Mouse (Mus musculus): ENCODE measurements around the gene Anks1b. TPM values are rescaled to one million over a fixed set of nuclear protein-coding genes. Genes with fewer than 3 reads are reported as not detected.

Gene Anks1b
- polyA plus RNA-seq, 1 experiment, result 1.9 TPM

GRCm38 (mm10) chr10:90889566-90889965 is 1016.3 kb downstream of the Anks1b start:
- H3K4me3 ChIP-seq (ENCODE audit: control insufficient read depth, low read depth, low read length), result no peak overlapping the region
- no peaks in the 10 kb centered on the region for H3K27me3 ChIP-seq (ENCODE audit: control insufficient read depth, insufficient read depth, low read length)
- no peak for TF ChIP-seq CTCF (IDR thresholded peaks at IDR 0.05; ENCODE audit: control insufficient read depth, insufficient read depth, insufficient replicate concordance, low read depth, low read length)
- no peak for TF ChIP-seq POLR2A (IDR thresholded peaks at IDR 0.05; ENCODE audit: control insufficient read depth, low read depth, low read length)
- no peak overlapping the region for H3K27ac ChIP-seq (ENCODE audit: control insufficient read depth, insufficient read depth, low read depth, low read length)
- H3K36me3 ChIP-seq (ENCODE audit: control insufficient read depth, insufficient read depth, low read length), result no peaks in the 10 kb centered on the region
- H3K4me1 ChIP-seq (ENCODE audit: control insufficient read depth, insufficient read depth, low read length), result no peaks in the 10 kb centered on the region

- Histone ChIP-seq H3K4me1 (ENCODE audit: control insufficient read depth, insufficient read depth, low read length) (no peaks in the 10 kb centered on the region), H3K27ac (ENCODE audit: control insufficient read depth, insufficient read depth, low read depth, low read length) (no peak overlapping the region), H3K36me3 (ENCODE audit: control insufficient read depth, insufficient read depth, low read length) (no peaks in the 10 kb centered on the region), H3K27me3 (ENCODE audit: control insufficient read depth, insufficient read depth, low read length) (no peaks in the 10 kb centered on the region), H3K4me3 (ENCODE audit: control insufficient read depth, low read depth, low read length) (no peak overlapping the region)
- TF ChIP-seq CTCF (IDR thresholded peaks at IDR 0.05; ENCODE audit: control insufficient read depth, insufficient read depth, insufficient replicate concordance, low read depth, low read length), result no peak
- TF ChIP-seq POLR2A (IDR thresholded peaks at IDR 0.05; ENCODE audit: control insufficient read depth, low read depth, low read length), result no peak
Measured at GRCm38 (mm10) chr10:90892728-90893127, 1019.4 kb downstream of the Anks1b start.

- Histone ChIP-seq H3K27me3 (ENCODE audit: control insufficient read depth, insufficient read depth, low read length) (no peaks in the 10 kb centered on the region), H3K27ac (ENCODE audit: control insufficient read depth, insufficient read depth, low read depth, low read length) (no peak overlapping the region), H3K36me3 (ENCODE audit: control insufficient read depth, insufficient read depth, low read length) (no peaks in the 10 kb centered on the region), H3K4me3 (ENCODE audit: control insufficient read depth, low read depth, low read length) (no peak overlapping the region), H3K4me1 (ENCODE audit: control insufficient read depth, insufficient read depth, low read length) (no peaks in the 10 kb centered on the region)
- no peak for TF ChIP-seq CTCF (IDR thresholded peaks at IDR 0.05; ENCODE audit: control insufficient read depth, insufficient read depth, insufficient replicate concordance, low read depth, low read length)
Measured at GRCm38 (mm10) chr10:90897894-90898293, 1024.6 kb downstream of the Anks1b start.

- H3K27me3 ChIP-seq (ENCODE audit: control insufficient read depth, insufficient read depth, low read length), result no peaks in the 10 kb centered on the region
- no peak overlapping the region for H3K4me3 ChIP-seq (ENCODE audit: control insufficient read depth, low read depth, low read length)
- H3K4me1 ChIP-seq (ENCODE audit: control insufficient read depth, insufficient read depth, low read length), result no peaks in the 10 kb centered on the region
- no peak overlapping the region for H3K27ac ChIP-seq (ENCODE audit: control insufficient read depth, insufficient read depth, low read depth, low read length)
- TF ChIP-seq CTCF (IDR thresholded peaks at IDR 0.05; ENCODE audit: control insufficient read depth, insufficient read depth, insufficient replicate concordance, low read depth, low read length) (no peak), POLR2A (IDR thresholded peaks at IDR 0.05; ENCODE audit: control insufficient read depth, low read depth, low read length) (no peak)
- H3K36me3 ChIP-seq (ENCODE audit: control insufficient read depth, insufficient read depth, low read length), result no peaks in the 10 kb centered on the region
Measured at GRCm38 (mm10) chr10:90904185-90904584, 1030.9 kb downstream of the Anks1b start.

GRCm38 (mm10) chr10:90907381-90907780 is 1034.1 kb downstream of the Anks1b start:
- no peak for TF ChIP-seq CTCF (IDR thresholded peaks at IDR 0.05; ENCODE audit: control insufficient read depth, insufficient read depth, insufficient replicate concordance, low read depth, low read length)
- TF ChIP-seq POLR2A (IDR thresholded peaks at IDR 0.05; ENCODE audit: control insufficient read depth, low read depth, low read length), result no peak
- H3K36me3 ChIP-seq (ENCODE audit: control insufficient read depth, insufficient read depth, low read length), result no peaks in the 10 kb centered on the region
- no peaks in the 10 kb centered on the region for H3K27me3 ChIP-seq (ENCODE audit: control insufficient read depth, insufficient read depth, low read length)
- H3K27ac ChIP-seq (ENCODE audit: control insufficient read depth, insufficient read depth, low read depth, low read length), result no peak overlapping the region
- H3K4me3 ChIP-seq (ENCODE audit: control insufficient read depth, low read depth, low read length), result no peak overlapping the region
- H3K4me1 ChIP-seq (ENCODE audit: control insufficient read depth, insufficient read depth, low read length), result no peaks in the 10 kb centered on the region

GRCm38 (mm10) chr10:90923476-90923875 is 1050.2 kb downstream of the Anks1b start:
- H3K36me3 ChIP-seq (ENCODE audit: control insufficient read depth, insufficient read depth, low read length), result no peaks in the 10 kb centered on the region
- H3K4me1 ChIP-seq (ENCODE audit: control insufficient read depth, insufficient read depth, low read length), result no peaks in the 10 kb centered on the region
- H3K27ac ChIP-seq (ENCODE audit: control insufficient read depth, insufficient read depth, low read depth, low read length), result no peak overlapping the region
- H3K4me3 ChIP-seq (ENCODE audit: control insufficient read depth, low read depth, low read length), result no peak overlapping the region
- TF ChIP-seq CTCF (IDR thresholded peaks at IDR 0.05; ENCODE audit: control insufficient read depth, insufficient read depth, insufficient replicate concordance, low read depth, low read length) (no peak), POLR2A (IDR thresholded peaks at IDR 0.05; ENCODE audit: control insufficient read depth, low read depth, low read length) (no peak)
- H3K27me3 ChIP-seq (ENCODE audit: control insufficient read depth, insufficient read depth, low read length), result no peaks in the 10 kb centered on the region

GRCm38 (mm10) chr10:90933088-90933487 is 1059.8 kb downstream of the Anks1b start:
- no peak overlapping the region for H3K27ac ChIP-seq (ENCODE audit: control insufficient read depth, insufficient read depth, low read depth, low read length)
- no peaks in the 10 kb centered on the region for H3K27me3 ChIP-seq (ENCODE audit: control insufficient read depth, insufficient read depth, low read length)
- H3K36me3 ChIP-seq (ENCODE audit: control insufficient read depth, insufficient read depth, low read length), result no peaks in the 10 kb centered on the region
- no peak overlapping the region for H3K4me3 ChIP-seq (ENCODE audit: control insufficient read depth, low read depth, low read length)
- TF ChIP-seq POLR2A (IDR thresholded peaks at IDR 0.05; ENCODE audit: control insufficient read depth, low read depth, low read length) (no peak), CTCF (IDR thresholded peaks at IDR 0.05; ENCODE audit: control insufficient read depth, insufficient read depth, insufficient replicate concordance, low read depth, low read length) (no peak)
- H3K4me1 ChIP-seq (ENCODE audit: control insufficient read depth, insufficient read depth, low read length), result no peaks in the 10 kb centered on the region

- TF ChIP-seq CTCF (IDR thresholded peaks at IDR 0.05; ENCODE audit: control insufficient read depth, insufficient read depth, insufficient replicate concordance, low read depth, low read length), result no peak
- TF ChIP-seq POLR2A (IDR thresholded peaks at IDR 0.05; ENCODE audit: control insufficient read depth, low read depth, low read length), result no peak
- Histone ChIP-seq H3K27ac (ENCODE audit: control insufficient read depth, insufficient read depth, low read depth, low read length) (no peak overlapping the region), H3K4me1 (ENCODE audit: control insufficient read depth, insufficient read depth, low read length) (no peaks in the 10 kb centered on the region), H3K36me3 (ENCODE audit: control insufficient read depth, insufficient read depth, low read length) (no peaks in the 10 kb centered on the region), H3K4me3 (ENCODE audit: control insufficient read depth, low read depth, low read length) (no peak overlapping the region), H3K27me3 (ENCODE audit: control insufficient read depth, insufficient read depth, low read length) (no peaks in the 10 kb centered on the region)
Measured at GRCm38 (mm10) chr10:90934678-90935077, 1061.4 kb downstream of the Anks1b start.

All from testis, adult 2 months (tissue).